8 mouse cellular contexts compared by ENCODE assay signal in the genomic region with DNA sequence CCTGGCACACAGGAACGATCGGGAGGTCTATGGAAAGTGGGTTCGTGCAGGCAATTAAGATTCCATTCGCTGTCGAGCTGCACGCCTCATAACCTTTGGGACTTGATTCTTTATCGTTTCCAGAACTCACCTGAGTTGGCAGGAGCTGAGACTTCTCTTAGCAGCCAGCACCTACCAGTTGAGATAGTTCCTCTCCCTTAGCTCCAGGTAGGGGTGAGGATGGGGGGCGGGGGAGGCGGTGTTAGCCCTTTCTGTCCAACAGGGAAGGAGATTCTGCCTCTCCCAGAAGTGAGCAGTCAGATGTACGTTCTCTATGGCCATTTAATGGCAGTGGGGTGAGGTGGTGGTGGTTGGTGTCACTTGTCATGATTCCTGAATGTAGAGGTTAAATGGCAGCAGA. TPM values are rescaled to one million over a fixed set of nuclear protein-coding genes. Genes with fewer than 3 reads are reported as not detected.
A peak's percentile ranks its signal among the peaks of the same experiment; 100 is the strongest.
DNase-seq lines count a peak whose midpoint lies in the region; ATAC-seq and TF ChIP-seq lines count a peak whose summit lies in the region.

No protein-coding gene starts in this region.

- 4% methylated on average over 10 of the region's 10 CpGs for WGBS in kidney, embryonic 14.5 days
- WGBS in heart, embryonic 16.5 days = 6% methylated on average over 10 of the region's 10 CpGs
- 19% methylated on average over 10 of the region's 10 CpGs for WGBS in macrophage (ENCODE audit: missing documents)

- H3K9me3 ChIP-seq in kidney, embryonic 14.5 days (ENCODE audit: control insufficient read depth, low read length) = no peaks in the 10 kb centered on the region
- no peaks in the 10 kb centered on the region for H3K9me3 ChIP-seq in MEL (replicated peaks; ENCODE audit: insufficient read depth, low read length)
- no peaks in the 10 kb centered on the region for H3K9me3 ChIP-seq in heart, embryonic 16.5 days (replicated peaks; ENCODE audit: control insufficient read depth, low read length)

- H3K36me3 ChIP-seq in kidney, embryonic 14.5 days (ENCODE audit: control insufficient read depth, insufficient read depth, low read length) = no peaks in the 10 kb centered on the region
- H3K36me3 ChIP-seq in MEL (ENCODE audit: control insufficient read depth in 1 of 2, insufficient read depth in 2 of 2, low read length in 2 of 2) (peaks cover 12 to 55% of the 10 kb centered on the region in 2 experiments), macrophage (ENCODE audit: inconsistent target) (no peaks in the 10 kb centered on the region)
- no peaks in the 10 kb centered on the region for H3K36me3 ChIP-seq in heart, embryonic 16.5 days (ENCODE audit: control insufficient read depth, insufficient read depth)

- no peak for TF ChIP-seq POLR2A in MEL (IDR thresholded peaks at IDR 0.05; ENCODE audit: control insufficient read depth in 1 of 2, insufficient read depth in 1 of 2, low read depth in 1 of 2, low read length in 2 of 2, poor library complexity in 1 of 2)

- peak overlapping the region; percentile 86 for H3K9ac ChIP-seq in kidney, embryonic 14.5 days (ENCODE audit: low read depth, low read length)
- H3K9ac ChIP-seq in MEL (ENCODE audit: control insufficient read depth, low read depth, low read length, poor library complexity, severe bottlenecking) = peak overlapping the region; percentile 92
- peak overlapping the region; percentile 97 for H3K9ac ChIP-seq in heart, embryonic 16.5 days (ENCODE audit: low read length)

- no peak for DNase-seq in kidney, adult 9 months
- no peak for DNase-seq in MEL (ENCODE audit: low read depth, low spot score)
- no peak for DNase-seq in T-cell, adult 2 months (ENCODE audit: low spot score)
- no peak for DNase-seq in layer of hippocampus, postnatal 36 days
- no peak for DNase-seq in thymus, postnatal 0 days (ENCODE audit: low spot score)

- peaks cover 18% of the 10 kb centered on the region for H3K4me1 ChIP-seq in kidney, embryonic 14.5 days (ENCODE audit: control insufficient read depth, insufficient read depth, low read length)
- H3K4me1 ChIP-seq in MEL (ENCODE audit: control insufficient read depth in 1 of 2, insufficient read depth in 2 of 2, low read length in 2 of 2) = peaks cover 23 to 58% of the 10 kb centered on the region in 2 experiments
- peaks cover 27% of the 10 kb centered on the region for H3K4me1 ChIP-seq in heart, embryonic 16.5 days (ENCODE audit: control insufficient read depth, insufficient read depth, low read length)

- H3K79me2 ChIP-seq in MEL (ENCODE audit: control insufficient read depth, insufficient read depth, low read length, poor library complexity) (peaks cover 61% of the 10 kb centered on the region), macrophage (ENCODE audit: inconsistent target) (peaks cover 56% of the 10 kb centered on the region)

- H3K27me3 ChIP-seq in kidney, embryonic 14.5 days (ENCODE audit: control insufficient read depth, insufficient read depth, low read length) = no peaks in the 10 kb centered on the region
- H3K27me3 ChIP-seq in MEL (ENCODE audit: control insufficient read depth in 1 of 2, insufficient read depth in 2 of 2, low read length in 2 of 2) = no peaks in the 10 kb centered on the region
- no peaks in the 10 kb centered on the region for H3K27me3 ChIP-seq in heart, embryonic 16.5 days (ENCODE audit: control insufficient read depth, insufficient read depth, low read length)

- TF ChIP-seq EP300 in MEL (IDR thresholded peaks at IDR 0.05; ENCODE audit: low read depth in 1 of 2, low read length in 2 of 2) = no peak

- H3K27ac ChIP-seq in kidney, embryonic 14.5 days (ENCODE audit: low read depth, low read length) = peak overlapping the region; percentile 88
- H3K27ac ChIP-seq in MEL (ENCODE audit: control insufficient read depth, low read depth, low read length) (peak overlapping the region; percentile 94), macrophage (peak overlapping the region; percentile 55)
- H3K27ac ChIP-seq in heart, embryonic 16.5 days (ENCODE audit: low read length) = peak overlapping the region; percentile 94

- no peak for TF ChIP-seq CTCF in MEL (IDR thresholded peaks at IDR 0.05 in 2 of 3, conservative IDR thresholded peaks at IDR 0.05 in 1 of 3; ENCODE audit: control insufficient read depth in 1 of 3, insufficient read depth in 1 of 3, low read depth in 2 of 3, low read length in 3 of 3, poor library complexity in 1 of 3, severe bottlenecking in 1 of 3)

- H3K4me2 ChIP-seq in kidney, embryonic 14.5 days (replicated peaks; ENCODE audit: low read depth, low read length) = peak overlapping the region; percentile 58
- H3K4me2 ChIP-seq in heart, embryonic 16.5 days (ENCODE audit: low read depth, low read length) = peak overlapping the region; percentile 90

- H3K4me3 ChIP-seq in kidney, embryonic 14.5 days (ENCODE audit: low read length) = peak overlapping the region; percentile 73
- H3K4me3 ChIP-seq in MEL (ENCODE audit: control insufficient read depth in 1 of 2, insufficient read depth in 1 of 2, low read depth in 2 of 2, low read length in 2 of 2) (peak overlapping the region; percentile 81 to 96), macrophage (ENCODE audit: inconsistent target) (peak overlapping the region; percentile 78)
- peak overlapping the region; percentile 94 for H3K4me3 ChIP-seq in heart, embryonic 16.5 days (ENCODE audit: low read length)

- no peak for TF ChIP-seq RAD21 in MEL (IDR thresholded peaks at IDR 0.05; ENCODE audit: low read depth, low read length)

- 0 out of 2 replicates have a peak, but pooled peaks have one; percentile 0 for ATAC-seq in kidney, embryonic 14.5 days (ENCODE audit: low FRiP score, low TSS enrichment)
- ATAC-seq in heart, embryonic 16.5 days (replicated peaks; ENCODE audit: extremely low read depth, insufficient read depth, low FRiP score) = no peak

TF ChIP-seq in MEL, 35 proteins besides CTCF, POLR2A, EP300 and RAD21 (continues in another document):
- no peak for TF ChIP-seq UBTF (IDR thresholded peaks at IDR 0.05; ENCODE audit: borderline replicate concordance, insufficient read depth, low read depth, low read length)

RNA-seq across cellular contexts. Expression of a gene that starts 2.0 kb away (rescaled TPM):
- 17.3 and 28.4 TPM in 2 replicates for polyA plus RNA-seq in kidney, embryonic 14.5 days (2014; fragmentation: Nextera tagmentation; extraction: Ambion mirVana)
- 15.7 and 16.6 TPM in 2 replicates for total RNA-seq in MEL (2012; rRNA removed)
- polyA plus RNA-seq in MEL (2012; ENCODE audit: insufficient read depth in 1 of 2, insufficient read length in 2 of 2, low read depth in 1 of 2, low replicate concordance in 2 of 2, missing spikeins in 1 of 2) (100 to 1,000 TPM in 1 of 2 experiments, not detected in 1; 120 TPM), macrophage (2018) (13.3 to 20.5 TPM (median 14.5 TPM) in 3 replicates)
- polyA plus RNA-seq in heart, embryonic 16.5 days (2015; fragmentation: Nextera tagmentation; extraction: Ambion mirVana) = 34.0 and 36.2 TPM in 2 replicates
- total RNA-seq in macrophage (2018; cell fraction: chromatin; rRNA removed) = 10 to 100 TPM in 16 of 26 experiments, 1 to 10 TPM in 10; 2.0 to 47.5 (median 12.8) TPM
- total RNA-seq in macrophage (2018; cell fraction: cytosol; rRNA removed) = 10 to 100 TPM in 19 of 26 experiments, 1 to 10 TPM in 7; 7.1 to 21.1 (median 11.2) TPM
- total RNA-seq in macrophage (2018; cell fraction: nucleus; rRNA removed) = 10 to 100 TPM in 11 of 26 experiments, 1 to 10 TPM in 15; 4.1 to 36.0 (median 9.4) TPM
- 10 to 100 TPM; 82.8 to 92.6 TPM for total RNA-seq in layer of hippocampus, postnatal 36 days (2021)
- 28.5 and 30.8 TPM in 2 replicates for polyA plus RNA-seq in thymus, postnatal 0 days (2015; fragmentation: Nextera tagmentation; extraction: Ambion mirVana)

RNA-seq across cellular contexts. Expression of a gene that starts 29.3 kb away (rescaled TPM):
- 73.0 and 139 TPM in 2 replicates for polyA plus RNA-seq in kidney, embryonic 14.5 days (2014; fragmentation: Nextera tagmentation; extraction: Ambion mirVana)
- 36.4 and 40.7 TPM in 2 replicates for total RNA-seq in MEL (2012; rRNA removed)
- polyA plus RNA-seq in MEL (2012; ENCODE audit: insufficient read depth in 1 of 2, insufficient read length in 2 of 2, low read depth in 1 of 2, low replicate concordance in 2 of 2, missing spikeins in 1 of 2) (100 to 1,000 TPM in 1 of 2 experiments, 10 to 100 TPM in 1; 87.1 to 670 TPM), macrophage (2018) (38.0 to 50.3 TPM (median 38.3 TPM) in 3 replicates)
- 72.1 and 80.0 TPM in 2 replicates for polyA plus RNA-seq in heart, embryonic 16.5 days (2015; fragmentation: Nextera tagmentation; extraction: Ambion mirVana)
- 100 to 1,000 TPM in 9 of 26 experiments, 10 to 100 TPM in 17; 32.2 to 135 (median 83.9) TPM for total RNA-seq in macrophage (2018; cell fraction: chromatin; rRNA removed)
- total RNA-seq in macrophage (2018; cell fraction: cytosol; rRNA removed) = 10 to 100 TPM; 21.4 to 50.1 (median 40.2) TPM
- total RNA-seq in macrophage (2018; cell fraction: nucleus; rRNA removed) = 10 to 100 TPM; 31.0 to 89.2 (median 50.9) TPM
- 10 to 100 TPM; 73.6 to 80.1 TPM for total RNA-seq in layer of hippocampus, postnatal 36 days (2021)
- polyA plus RNA-seq in thymus, postnatal 0 days (2015; fragmentation: Nextera tagmentation; extraction: Ambion mirVana) = 213 and 255 TPM in 2 replicates

RNA-seq across cellular contexts. Expression of a gene that starts 30.1 kb away (rescaled TPM):
- polyA plus RNA-seq in kidney, embryonic 14.5 days (2014; fragmentation: Nextera tagmentation; extraction: Ambion mirVana) = 1.3 and 1.4 TPM in 2 replicates
- not detected in 2 replicates for total RNA-seq in MEL (2012; rRNA removed)
- polyA plus RNA-seq in MEL (2012; ENCODE audit: insufficient read depth in 1 of 2, insufficient read length in 2 of 2, low read depth in 1 of 2, low replicate concordance in 2 of 2, missing spikeins in 1 of 2) (under 1 TPM in 1 of 2 experiments, not detected in 1; 0.63 TPM), macrophage (2018) (not detected in 3 replicates)
- 0.71 TPM in 1 of 2 replicates, not detected in the other for polyA plus RNA-seq in heart, embryonic 16.5 days (2015; fragmentation: Nextera tagmentation; extraction: Ambion mirVana)
- total RNA-seq in macrophage (2018; cell fraction: chromatin; rRNA removed) = not detected
- not detected for total RNA-seq in macrophage (2018; cell fraction: cytosol; rRNA removed)
- total RNA-seq in macrophage (2018; cell fraction: nucleus; rRNA removed) = not detected
- not detected for total RNA-seq in layer of hippocampus, postnatal 36 days (2021)
- 1.2 TPM in 2 replicates for polyA plus RNA-seq in thymus, postnatal 0 days (2015; fragmentation: Nextera tagmentation; extraction: Ambion mirVana)

RNA-seq across cellular contexts. Expression of a gene that starts 41.2 kb away (rescaled TPM):
- polyA plus RNA-seq in kidney, embryonic 14.5 days (2014; fragmentation: Nextera tagmentation; extraction: Ambion mirVana) = 73.9 and 90.1 TPM in 2 replicates
- total RNA-seq in MEL (2012; rRNA removed) = 43.0 and 51.1 TPM in 2 replicates
- polyA plus RNA-seq in MEL (2012; ENCODE audit: insufficient read depth in 1 of 2, insufficient read length in 2 of 2, low read depth in 1 of 2, low replicate concordance in 2 of 2, missing spikeins in 1 of 2) = 10 to 100 TPM in 1 of 2 experiments, not detected in 1; 83.8 TPM
- 62.4 and 63.7 TPM in 2 replicates for polyA plus RNA-seq in heart, embryonic 16.5 days (2015; fragmentation: Nextera tagmentation; extraction: Ambion mirVana)
- total RNA-seq in macrophage (2018; cell fraction: chromatin; rRNA removed) = 100 to 1,000 TPM in 6 of 26 experiments, 10 to 100 TPM in 20; 30.8 to 121 (median 85.9) TPM
- total RNA-seq in macrophage (2018; cell fraction: cytosol; rRNA removed) = 100 to 1,000 TPM; 213 to 351 (median 263) TPM
- 100 to 1,000 TPM in 22 of 26 experiments, 10 to 100 TPM in 4; 65.3 to 155 (median 120) TPM for total RNA-seq in macrophage (2018; cell fraction: nucleus; rRNA removed)
- polyA plus RNA-seq in macrophage (2018) = 238 to 301 TPM (median 263 TPM) in 3 replicates
- 100 to 1,000 TPM; 288 to 305 TPM for total RNA-seq in layer of hippocampus, postnatal 36 days (2021)
- 97.3 and 105 TPM in 2 replicates for polyA plus RNA-seq in thymus, postnatal 0 days (2015; fragmentation: Nextera tagmentation; extraction: Ambion mirVana)
